Mouse (Mus musculus) lung, postnatal 0 days (tissue): ENCODE measurements around the gene Lrfn3.

Experiments used
- CTCF ChIP-seq: IDR thresholded peaks from 2 replicates; pipeline ENCODE4 v1.5.1; 2016; ENCODE audit warnings: antibody characterized with exemption, mild to moderate bottlenecking
- EP300 ChIP-seq: IDR thresholded peaks from 2 replicates; pipeline ENCODE4 v1.6.1; 2016; ENCODE audit warnings: antibody characterized with exemption, mild to moderate bottlenecking, control low read depth

DNA sequence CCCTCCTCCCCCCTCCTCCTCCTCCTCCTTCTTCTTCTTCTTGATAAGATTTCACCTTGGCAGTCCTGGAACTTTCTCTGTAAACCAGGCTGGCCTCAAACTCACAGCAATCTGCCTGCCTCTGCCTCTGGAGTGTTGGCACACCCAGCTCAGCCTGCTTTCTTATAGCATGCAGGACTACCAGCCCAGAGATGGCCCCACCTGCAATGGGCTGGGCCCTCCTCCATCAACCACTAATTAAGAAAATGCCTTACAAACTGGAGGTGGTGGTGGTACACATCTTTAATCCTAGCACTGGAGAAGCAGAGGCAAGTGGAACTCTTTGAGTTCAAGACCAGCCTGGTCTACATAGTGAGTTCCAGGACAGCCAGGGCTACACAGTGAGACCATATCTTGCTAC is 36.1 kb downstream of the Lrfn3 start:
- TF ChIP-seq EP300 (no peak), CTCF (no peak)
